Mouse (Mus musculus) forebrain, postnatal 0 days (tissue): ENCODE data around the gene Atad1. TPM values are rescaled to one million over a fixed set of nuclear protein-coding genes. Genes with fewer than 3 reads are reported as not detected.

Experiments used
- ATAC-seq: fragments of 200-750 bp; cut with Nextera tagmentation; 2 replicates; pipeline ENCODE4 v1.8.0; 2017; ENCODE audit warnings: mild to moderate bottlenecking, moderate library complexity
- DNase-seq: peaks from one replicate; pipeline ENCODE4 v3.0.0-alpha.2; 2015
- H3K27ac ChIP-seq: fragments of 300-500 bp; sonication (generic); 2 replicates; pipeline ENCODE4 v1.5.1; 2014; ENCODE audit warnings: low read depth, mild to moderate bottlenecking, antibody characterized with exemption, low read length, moderate library complexity, mixed read lengths
- H3K27me3 ChIP-seq: fragments of 300-500 bp; sonication (generic); 2 replicates; pipeline ENCODE4 v1.6.1; 2014; ENCODE audit warnings: mild to moderate bottlenecking, low read length, mixed read lengths; ENCODE audit not compliant: insufficient read depth
- H3K36me3 ChIP-seq: fragments of 300-500 bp; sonication (generic); 2 replicates; pipeline ENCODE4 v1.6.1; 2014; ENCODE audit warnings: mild to moderate bottlenecking, moderate library complexity; ENCODE audit not compliant: insufficient read depth
- H3K4me1 ChIP-seq: fragments of 300-500 bp; sonication (generic); 2 replicates; pipeline ENCODE4 v1.6.1; 2014; ENCODE audit warnings: antibody characterized with exemption; ENCODE audit not compliant: insufficient read depth
- H3K4me2 ChIP-seq: fragments of 300-500 bp; sonication (generic); 2 replicates; pipeline ENCODE4 v1.6.1; 2014; ENCODE audit warnings: low read depth, mild to moderate bottlenecking, moderate library complexity
- H3K4me3 ChIP-seq: fragments of 300-500 bp; sonication (generic); 2 replicates; pipeline ENCODE4 v1.5.1; 2014; ENCODE audit warnings: low read depth, low read length, mixed read lengths
- H3K9ac ChIP-seq: fragments of 300-500 bp; sonication (generic); 2 replicates; pipeline ENCODE4 v1.6.1; 2014; ENCODE audit warnings: mild to moderate bottlenecking
- H3K9me3 ChIP-seq: fragments of 300-500 bp; sonication (generic); 2 replicates; pipeline ENCODE4 v1.6.1; 2016; ENCODE audit warnings: low read length
- CTCF ChIP-seq: sonication (generic); IDR thresholded peaks from 2 replicates; pipeline ENCODE4 v1.5.1; 2016; ENCODE audit warnings: antibody characterized with exemption, control low read depth, low read depth
- WGBS: fragments of 180-500 bp; shearing (Covaris S2); extraction: QIAGEN DNeasy Blood & Tissue Kit; methylation state at CpG from one replicate; pipeline ENCODE4 v1.1.7; 2014; 5-methylcytosine and 5-hydroxymethylcytosine counted together
- polyA plus RNA-seq: library from polyadenylated mRNA; unstranded; fragments of >200 nt; fragmentation: Nextera tagmentation; extraction: Ambion mirVana; gene quantifications from 2 replicates; pipeline ENCODE4 v1.2.1, GENCODE M21; 2015
- total RNA-seq: library from RNA; depleted of rRNA; stranded (reverse); fragments of >200 nt; gene quantifications from 2 replicates; pipeline ENCODE4 v1.2.3, GENCODE M21; 2014

The Atad1 gene
- total and polyA plus RNA-seq, 2 experiments from 2014 or later = 121 to 173 TPM

DNA sequence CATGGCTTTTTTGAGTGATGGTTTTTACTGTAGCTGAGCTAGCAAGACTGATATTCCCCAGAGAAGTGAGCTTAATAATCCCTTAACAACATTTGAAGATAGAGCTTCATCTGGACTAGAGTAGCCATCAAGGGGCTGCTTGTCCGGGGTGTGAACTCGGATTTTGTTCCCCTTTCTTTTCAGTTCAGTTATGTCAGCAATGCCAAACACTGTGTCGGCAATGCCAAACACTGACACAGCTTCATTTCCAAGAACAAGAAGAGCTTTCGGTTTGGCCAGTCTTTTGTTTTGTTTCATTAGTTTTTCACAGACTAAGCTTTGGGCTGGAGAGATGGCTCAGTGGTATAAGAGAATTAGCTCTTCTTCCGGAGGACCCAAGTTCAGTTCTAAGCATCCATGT, 88.5 kb downstream of the Atad1 start:
- no peak for TF ChIP-seq CTCF
- DNase-seq (no peak), ATAC-seq (no peak)
- Histone ChIP-seq H3K4me2 (no peak overlapping the region), H3K4me3 (no peak overlapping the region), H3K27ac (no peak overlapping the region), H3K36me3 (no peaks in the 10 kb centered on the region), H3K4me1 (no peaks in the 10 kb centered on the region), H3K27me3 (no peaks in the 10 kb centered on the region), H3K9me3 (no peaks in the 10 kb centered on the region), H3K9ac (no peak overlapping the region)
- WGBS = 79% methylated on average over 5 of the region's 5 CpGs

GRCm38 (mm10) chr19:32648019-32648571, 91.5 kb downstream of the Atad1 start:
- Histone ChIP-seq H3K27me3 (no peaks in the 10 kb centered on the region), H3K27ac (no peak overlapping the region), H3K4me1 (no peaks in the 10 kb centered on the region), H3K36me3 (no peaks in the 10 kb centered on the region), H3K9me3 (no peaks in the 10 kb centered on the region), H3K4me2 (no peak overlapping the region), H3K9ac (no peak overlapping the region), H3K4me3 (no peak overlapping the region)
- DNase-seq (peak; percentile 8), ATAC-seq (peak; percentile 51)
- TF ChIP-seq CTCF = no peak
- 20% methylated on average over 10 of the region's 10 CpGs for WGBS

DNA sequence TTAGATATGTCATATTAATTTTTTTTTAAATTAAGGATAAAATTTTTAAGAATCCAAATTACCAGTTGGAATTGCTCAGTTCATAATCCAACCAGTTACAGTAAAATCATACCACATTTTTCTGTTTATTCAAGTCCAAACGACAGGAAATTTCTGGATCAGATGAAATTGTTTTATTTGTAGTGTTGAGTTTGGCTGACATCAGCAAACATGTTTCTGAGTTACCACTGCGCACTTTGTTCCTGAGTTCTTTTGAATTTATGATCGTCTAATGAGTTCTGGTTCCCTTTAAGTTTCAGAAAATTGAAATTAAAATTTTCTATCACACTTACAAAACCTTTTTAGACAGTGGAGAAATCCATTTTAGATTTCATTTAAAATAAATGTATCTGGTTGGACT, 93.2 kb downstream of the Atad1 start:
- H3K27ac ChIP-seq = no peak overlapping the region
- WGBS = 84% methylated on average over 3 of the region's 3 CpGs
- H3K27me3 ChIP-seq = no peaks in the 10 kb centered on the region
- H3K9me3 ChIP-seq = no peaks in the 10 kb centered on the region
- DNase-seq (no peak), ATAC-seq (no peak)
- H3K9ac ChIP-seq = no peak overlapping the region
- H3K4me3 ChIP-seq = no peak overlapping the region
- H3K36me3 ChIP-seq = no peaks in the 10 kb centered on the region
- no peaks in the 10 kb centered on the region for H3K4me1 ChIP-seq
- H3K4me2 ChIP-seq = no peak overlapping the region
- TF ChIP-seq CTCF = no peak

DNA sequence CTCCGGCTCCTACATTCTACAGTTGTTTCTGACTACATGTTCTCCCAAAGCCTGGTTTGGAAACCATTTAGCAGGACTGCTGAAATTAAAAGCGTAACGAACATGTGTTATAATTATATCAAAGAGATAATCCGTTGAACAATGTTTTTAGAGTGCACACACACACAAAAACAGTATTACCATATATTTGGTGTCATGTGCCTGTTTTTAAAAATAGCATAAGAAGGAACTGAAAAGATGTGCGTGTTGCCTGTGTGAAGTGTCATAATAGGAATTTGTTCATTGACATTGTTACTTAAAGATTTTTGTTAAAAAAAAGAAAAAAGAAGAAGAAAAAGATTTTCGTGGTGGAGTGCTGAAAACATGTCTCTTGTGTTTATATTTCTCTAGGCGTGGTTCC, 93.6 kb downstream of the Atad1 start:
- no peaks in the 10 kb centered on the region for H3K9me3 ChIP-seq
- no peaks in the 10 kb centered on the region for H3K4me1 ChIP-seq
- H3K4me2 ChIP-seq = no peak overlapping the region
- no peaks in the 10 kb centered on the region for H3K36me3 ChIP-seq
- H3K4me3 ChIP-seq = no peak overlapping the region
- no peaks in the 10 kb centered on the region for H3K27me3 ChIP-seq
- H3K27ac ChIP-seq = no peak overlapping the region
- ATAC-seq = no peak
- 83% methylated on average over 7 of the region's 7 CpGs for WGBS
- H3K9ac ChIP-seq = no peak overlapping the region
- TF ChIP-seq CTCF = no peak
- no peak for DNase-seq

GRCm38 (mm10) chr19:32643642-32644041, 95.9 kb downstream of the Atad1 start:
- DNase-seq (no peak), ATAC-seq (no peak)
- H3K4me1 ChIP-seq = no peaks in the 10 kb centered on the region
- no peak overlapping the region for H3K4me3 ChIP-seq
- no peaks in the 10 kb centered on the region for H3K36me3 ChIP-seq
- no peak overlapping the region for H3K4me2 ChIP-seq
- no peak overlapping the region for H3K27ac ChIP-seq
- TF ChIP-seq CTCF = no peak
- no peaks in the 10 kb centered on the region for H3K9me3 ChIP-seq
- no peaks in the 10 kb centered on the region for H3K27me3 ChIP-seq
- no peak overlapping the region for H3K9ac ChIP-seq
- WGBS = 94% methylated on average over 3 of the region's 3 CpGs

DNA sequence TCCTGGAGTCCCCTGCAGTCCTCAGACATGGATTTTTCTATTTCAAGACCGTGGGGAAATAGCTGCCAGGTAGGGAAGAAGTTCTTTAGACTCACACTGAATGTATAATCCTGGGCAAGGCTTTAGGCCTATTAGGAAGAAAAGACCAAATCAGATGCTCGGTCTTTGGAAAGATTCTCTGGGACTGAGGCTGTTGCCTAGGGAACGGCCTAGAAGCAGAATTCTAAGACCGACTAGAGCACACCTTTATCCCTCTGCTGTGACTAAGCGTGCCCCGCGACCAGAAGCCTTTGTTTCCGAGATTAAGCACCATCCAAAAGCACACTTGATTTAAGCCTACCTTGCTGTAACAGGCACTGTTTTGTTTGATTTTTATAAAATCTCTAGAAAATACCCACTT, 97.6 kb downstream of the Atad1 start:
- no peaks in the 10 kb centered on the region for H3K36me3 ChIP-seq
- no peak overlapping the region for H3K4me2 ChIP-seq
- ATAC-seq = peak; percentile 43; the same call in 1 of the 2 replicates
- H3K9ac ChIP-seq = no peak overlapping the region
- no peak overlapping the region for H3K4me3 ChIP-seq
- H3K4me1 ChIP-seq = no peaks in the 10 kb centered on the region
- TF ChIP-seq CTCF = no peak
- WGBS = 29% methylated on average over 8 of the region's 8 CpGs
- no peak overlapping the region for H3K27ac ChIP-seq
- DNase-seq = no peak
- H3K27me3 ChIP-seq = no peaks in the 10 kb centered on the region
- no peaks in the 10 kb centered on the region for H3K9me3 ChIP-seq

DNA sequence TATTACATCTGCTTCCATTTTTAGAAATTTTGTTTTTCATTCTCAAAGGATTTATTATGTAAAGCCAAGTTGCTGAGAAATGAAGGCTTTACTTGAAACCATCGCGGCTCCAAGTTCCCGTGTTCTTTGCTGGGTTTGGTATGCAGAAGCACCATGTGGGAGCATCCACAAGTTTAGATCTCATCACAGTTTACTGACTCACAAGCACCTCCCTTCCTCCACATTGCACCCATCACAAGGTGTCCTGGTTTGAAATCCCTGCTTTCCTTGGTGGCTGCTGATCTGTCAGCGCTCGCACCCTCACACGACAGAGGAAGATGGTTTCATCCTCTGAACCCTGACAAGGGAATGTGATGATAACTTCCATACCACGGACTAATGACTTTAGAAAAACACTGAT, 98.1 kb downstream of the Atad1 start:
- no peak for ATAC-seq
- Histone ChIP-seq H3K4me2 (no peak overlapping the region), H3K27ac (no peak overlapping the region), H3K9ac (no peak overlapping the region), H3K36me3 (no peaks in the 10 kb centered on the region), H3K9me3 (no peaks in the 10 kb centered on the region), H3K4me1 (no peaks in the 10 kb centered on the region), H3K4me3 (no peak overlapping the region), H3K27me3 (no peaks in the 10 kb centered on the region)
- 87% methylated on average over 7 of the region's 7 CpGs for WGBS
- TF ChIP-seq CTCF = no peak
- no peak for DNase-seq
